Mouse (Mus musculus): Measurements from ENCODE around the gene Dclre1b.

GRCm38 (mm10) chr3:103851481-103851880 lies 42.2 kb upstream of the Dclre1b start:
- TF ChIP-seq CTCF (IDR thresholded peaks at IDR 0.05; ENCODE audit: control insufficient read depth, insufficient read depth, insufficient read length), result no peak
- no peak for TF ChIP-seq MYOD1 (IDR thresholded peaks at IDR 0.05; ENCODE audit: control insufficient read depth, insufficient read length, low read depth)
